Mouse (Mus musculus): Measurements from ENCODE around the gene Frmd4a.

- TF ChIP-seq CTCF (IDR thresholded peaks at IDR 0.05; ENCODE audit: low read depth), result no peak
- TF ChIP-seq EP300 (IDR thresholded peaks at IDR 0.05; ENCODE audit: low read depth), result no peak
Measured at GRCm38 (mm10) chr2:4307076-4307475, 289.6 kb downstream of the Frmd4a start.

Measured in liver, postnatal 0 days (tissue).